Mouse (Mus musculus) left cerebral cortex, adult 8-10 months (tissue): ENCODE results near the gene Exoc7. TPM values are rescaled to one million over a fixed set of nuclear protein-coding genes. Genes with fewer than 3 reads are reported as not detected.

Experiments
- DNase-seq, 2 experiments: peaks; one replicate each; pipeline ENCODE4 v3.0.0; 2022; ENCODE audit warnings: low spot score in 2 of 2
- total RNA-seq, 4 experiments: library from RNA; stranded (reverse); gene quantifications; 2 replicates each; pipeline ENCODE4 v1.2.4; 2022

The Exoc7 gene
- total RNA-seq, 4 experiments from 2014 or later: 99.6 to 115 (median 106) TPM

DNA sequence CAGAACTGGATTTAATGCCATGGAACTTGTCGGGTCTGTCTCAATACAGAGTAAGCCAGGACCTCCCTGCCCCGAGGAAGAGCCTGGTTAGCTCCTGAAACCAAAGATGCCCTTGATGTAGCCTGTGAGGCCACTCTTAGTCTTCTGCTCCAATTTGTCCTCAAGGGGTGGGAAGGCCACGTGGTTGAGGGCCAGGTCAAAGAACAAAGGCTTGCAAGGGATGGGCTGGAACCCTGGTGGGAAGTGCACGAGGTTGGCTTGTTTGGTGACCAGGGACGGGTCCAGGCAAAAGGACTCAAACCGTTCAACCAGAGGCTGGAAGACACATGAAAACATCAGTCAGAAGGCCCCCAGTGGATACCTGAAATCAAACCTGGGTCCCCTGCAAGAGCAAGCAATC lies 61.4 kb downstream of the Exoc7 start:
- DNase-seq: no peak

GRCm38 (mm10) chr11:116244580-116244979 lies 62.5 kb downstream of the Exoc7 start:
- DNase-seq: no peak

DNA sequence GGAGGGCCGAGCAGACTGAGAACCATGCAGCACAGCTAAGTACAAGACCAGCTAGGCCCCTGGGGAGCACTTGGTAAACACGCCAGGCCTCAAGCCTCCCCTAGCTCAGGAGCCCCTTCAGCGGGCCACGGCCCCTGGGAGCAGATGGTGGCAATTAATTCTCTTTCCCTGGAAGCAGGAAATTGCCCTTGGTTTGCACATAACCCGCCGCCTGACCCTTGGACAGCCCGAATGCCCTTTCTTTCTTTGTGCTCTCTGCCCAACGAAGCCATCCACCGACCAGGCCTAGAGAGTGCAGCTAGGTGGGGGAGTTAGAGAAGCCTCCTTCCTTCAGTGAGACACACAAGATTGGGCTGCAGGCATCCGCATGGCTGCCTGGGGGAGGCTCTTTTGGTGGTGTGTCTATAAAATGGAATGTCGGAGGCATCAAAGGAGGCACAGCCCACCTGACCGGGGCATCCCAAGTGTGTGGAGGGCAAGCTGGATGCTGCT lies 65.2 kb downstream of the Exoc7 start:
- no peak for DNase-seq

DNA sequence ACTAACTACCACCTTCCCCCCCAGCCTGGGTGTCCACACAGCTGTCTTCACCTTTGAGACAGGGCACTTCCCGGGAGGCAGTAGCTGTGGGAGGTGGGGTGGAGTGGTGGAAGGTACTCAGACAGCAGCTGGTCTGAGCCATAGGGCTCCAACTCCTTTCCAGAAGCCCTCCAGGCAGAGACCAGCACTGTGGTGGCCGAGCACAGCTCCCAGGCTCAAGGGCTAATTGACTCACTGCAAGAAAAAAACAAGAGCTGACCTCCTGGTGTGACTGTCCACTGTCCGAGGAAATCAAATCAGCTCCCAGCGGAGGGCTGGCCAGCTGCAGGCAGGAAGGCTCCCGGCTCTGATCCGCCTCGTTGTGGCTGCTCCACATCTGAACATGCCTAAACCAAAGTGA lies 67.2 kb downstream of the Exoc7 start:
- no peak for DNase-seq

Other genes with a start within 250 kb of the Exoc7 start
- 1 to 10 TPM; 1.2 to 4.1 (median 1.7) TPM for gene Unc13d, start 229.3 kb downstream of the Exoc7 start, total RNA-seq
- 100 to 1,000 TPM; 414 to 460 (median 438) TPM for gene Wbp2, start 220.2 kb downstream of the Exoc7 start, total RNA-seq
- 1 to 10 TPM; 5.6 to 8.1 (median 7.0) TPM for gene Trim47, start 180.0 kb downstream of the Exoc7 start, total RNA-seq
- gene Trim65, start 176.1 kb downstream of the Exoc7 start, total RNA-seq: 1 to 10 TPM; 6.3 to 7.7 (median 7.4) TPM
- gene Mrpl38, start 168.4 kb downstream of the Exoc7 start, total RNA-seq: 10 to 100 TPM; 43.3 to 64.9 (median 56.2) TPM
- gene Fbf1, start 139.1 kb downstream of the Exoc7 start, total RNA-seq: 10 to 100 TPM; 68.8 to 81.3 (median 76.5) TPM
- 10 to 100 TPM; 34.4 to 47.6 (median 39.6) TPM for gene Ten1, start 108.4 kb downstream of the Exoc7 start, total RNA-seq
- gene Acox1, start 108.2 kb downstream of the Exoc7 start, total RNA-seq: 100 to 1,000 TPM; 122 to 132 (median 126) TPM
- gene Evpl, start 69.2 kb downstream of the Exoc7 start, total RNA-seq: 1 to 10 TPM; 2.1 to 2.8 (median 2.5) TPM
- gene Srp68, start 33.0 kb downstream of the Exoc7 start, total RNA-seq: 10 to 100 TPM; 66.5 to 72.8 (median 70.5) TPM
- gene Galr2, start 26.3 kb downstream of the Exoc7 start, total RNA-seq: not detected
- gene Foxj1, start 28.2 kb upstream of the Exoc7 start, total RNA-seq: 1 to 10 TPM; 4.4 to 8.6 (median 4.7) TPM
- gene Rnf157, start 105.8 kb upstream of the Exoc7 start, total RNA-seq: 100 to 1,000 TPM; 242 to 283 (median 258) TPM
- 10 to 100 TPM; 22.7 to 25.8 (median 25.1) TPM for gene Ubald2, start 126.9 kb upstream of the Exoc7 start, total RNA-seq
- gene Qrich2, start 159.0 kb upstream of the Exoc7 start, total RNA-seq: not detected
- gene Prpsap1, start 187.0 kb upstream of the Exoc7 start, total RNA-seq: 10 to 100 TPM; 67.8 to 78.4 (median 74.9) TPM
- 1 to 10 TPM; 5.6 to 7.2 (median 6.3) TPM for gene Sphk1, start 223.7 kb upstream of the Exoc7 start, total RNA-seq